Mouse (Mus musculus) brain, embryonic 14.5 days (tissue): ENCODE results near the gene Eva1a. TPM values are rescaled to one million over a fixed set of nuclear protein-coding genes. Genes with fewer than 3 reads are reported as not detected.

Source experiments
- DNase-seq: peaks from one replicate; pipeline ENCODE4 v3.0.0-alpha.2; 2011; ENCODE audit warnings: low read depth
- CTCF ChIP-seq: fragments of 200-500 bp; IDR thresholded peaks from 2 replicates; pipeline ENCODE4 v1.5.1; 2012; ENCODE audit warnings: inconsistent platforms, mild to moderate bottlenecking, moderate library complexity, borderline replicate concordance; ENCODE audit not compliant: insufficient read depth, insufficient read length; ENCODE audit errors: extremely low read depth
- POLR2A ChIP-seq: fragments of 200-500 bp; IDR thresholded peaks from 2 replicates; pipeline ENCODE4 v1.6.1; 2012; ENCODE audit warnings: mild to moderate bottlenecking, inconsistent platforms, borderline replicate concordance; ENCODE audit not compliant: poor library complexity, insufficient read depth, insufficient read length, severe bottlenecking; ENCODE audit errors: extremely low read depth
- polyA plus RNA-seq: library from polyadenylated mRNA; depleted of rRNA; stranded (reverse); fragments of >200 nt; gene quantifications from 2 replicates; pipeline ENCODE4 v1.2.3, GENCODE M21; 2012

Eva1a gene
- polyA plus RNA-seq, 1 experiment = 0.89 TPM

- no peak for DNase-seq
- TF ChIP-seq CTCF = no peak
- TF ChIP-seq POLR2A = no peak
These were observed 2.8 kb downstream of the Eva1a start for GRCm38 (mm10) chr6:82043634-82044033.

GRCm38 (mm10) chr6:82044509-82044908 lies 3.7 kb downstream of the Eva1a start:
- TF ChIP-seq POLR2A = no peak
- TF ChIP-seq CTCF = no peak
- no peak for DNase-seq

GRCm38 (mm10) chr6:82047977-82048376 lies 7.1 kb downstream of the Eva1a start:
- no peak for DNase-seq
- no peak for TF ChIP-seq CTCF
- no peak for TF ChIP-seq POLR2A

- TF ChIP-seq CTCF (no peak), POLR2A (no peak)
- no peak for DNase-seq
These were observed 9.4 kb downstream of the Eva1a start for GRCm38 (mm10) chr6:82050201-82050600.

- DNase-seq = no peak
- TF ChIP-seq POLR2A (no peak), CTCF (no peak)
These were observed 10.7 kb downstream of the Eva1a start for GRCm38 (mm10) chr6:82051569-82051968.

- TF ChIP-seq CTCF (no peak), POLR2A (no peak)
These were observed 11.3 kb downstream of the Eva1a start for GRCm38 (mm10) chr6:82052047-82052725.

GRCm38 (mm10) chr6:82052726-82053118 lies 11.9 kb downstream of the Eva1a start:
- TF ChIP-seq CTCF (no peak), POLR2A (no peak)
- no peak for DNase-seq

More at GRCm38 (mm10) chr6:82052047-82052725, 11.3 kb downstream of the Eva1a start:
- DNase-seq = no peak

- TF ChIP-seq POLR2A = no peak
- no peak; the same call in 1 of the 2 replicates for TF ChIP-seq CTCF
- DNase-seq = no peak
These were observed 14.0 kb downstream of the Eva1a start for GRCm38 (mm10) chr6:82054854-82055253.

GRCm38 (mm10) chr6:82059896-82060295 lies 19.1 kb downstream of the Eva1a start:
- DNase-seq = no peak
- TF ChIP-seq CTCF (no peak), POLR2A (no peak)

- TF ChIP-seq CTCF = no peak
- TF ChIP-seq POLR2A = no peak
- DNase-seq = no peak
These were observed 24.4 kb downstream of the Eva1a start for GRCm38 (mm10) chr6:82065230-82065629.

GRCm38 (mm10) chr6:82066515-82067081 lies 25.8 kb downstream of the Eva1a start:
- TF ChIP-seq CTCF = no peak
- DNase-seq = no peak

GRCm38 (mm10) chr6:82070459-82070858 lies 29.6 kb downstream of the Eva1a start:
- DNase-seq = no peak
- TF ChIP-seq CTCF (no peak), POLR2A (no peak)

- DNase-seq = no peak
- TF ChIP-seq CTCF (no peak), POLR2A (no peak)
These were observed 32.2 kb downstream of the Eva1a start for GRCm38 (mm10) chr6:82073011-82073410.

GRCm38 (mm10) chr6:82073567-82073966 lies 32.7 kb downstream of the Eva1a start:
- DNase-seq = no peak
- no peak for TF ChIP-seq POLR2A
- no peak for TF ChIP-seq CTCF
